Mouse (Mus musculus): ENCODE measurements at regions not wholly inside any gene's neighbourhood (a gene's known extent, or its start where the extent isn't known, plus 50 kb on each side); places are given as distances from the start of the nearest gene placed in this dataset.

GRCm38 (mm10) chr14:105008331-105008730, 168.8 kb downstream of the Rbm26 start:
- Histone ChIP-seq H3K4me3 (ENCODE audit: extremely low read depth, insufficient read depth, insufficient read length) (no peak overlapping the region), H3K4me1 (ENCODE audit: control insufficient read depth, insufficient read depth, insufficient read length) (no peaks in the 10 kb centered on the region), H3K36me3 (ENCODE audit: control insufficient read depth, insufficient read depth, low read length) (no peaks in the 10 kb centered on the region), H3K27ac (ENCODE audit: insufficient read depth, low read length) (no peak overlapping the region), H3K27me3 (ENCODE audit: control insufficient read depth, insufficient read depth, low read length) (no peaks in the 10 kb centered on the region)
- TF ChIP-seq CTCF (IDR thresholded peaks at IDR 0.05; ENCODE audit: extremely low read depth, insufficient read depth, insufficient read length, insufficient replicate concordance) (no peak), POLR2A (IDR thresholded peaks at IDR 0.05; ENCODE audit: low read depth, low read length) (no peak)
- 92% methylated on average over 2 of the region's 2 CpGs for WGBS
- DNase-seq (ENCODE audit: low read depth in 1 of 2, low spot score in 2 of 2) = no peak

GRCm38 (mm10) chr14:104994066-104994465, 183.1 kb downstream of the Rbm26 start:
- no peak overlapping the region for H3K27ac ChIP-seq (ENCODE audit: insufficient read depth, low read length)
- no peak for TF ChIP-seq POLR2A (IDR thresholded peaks at IDR 0.05; ENCODE audit: low read depth, low read length)
- no peak for TF ChIP-seq CTCF (IDR thresholded peaks at IDR 0.05; ENCODE audit: extremely low read depth, insufficient read depth, insufficient read length, insufficient replicate concordance)
- 93% methylated on average over 3 of the region's 3 CpGs for WGBS
- H3K4me1 ChIP-seq (ENCODE audit: control insufficient read depth, insufficient read depth, insufficient read length) = no peaks in the 10 kb centered on the region
- no peaks in the 10 kb centered on the region for H3K27me3 ChIP-seq (ENCODE audit: control insufficient read depth, insufficient read depth, low read length)
- DNase-seq (ENCODE audit: low read depth in 1 of 2, low spot score in 2 of 2) = no peak
- H3K4me3 ChIP-seq (ENCODE audit: extremely low read depth, insufficient read depth, insufficient read length) = no peak overlapping the region
- no peaks in the 10 kb centered on the region for H3K36me3 ChIP-seq (ENCODE audit: control insufficient read depth, insufficient read depth, low read length)

- Histone ChIP-seq H3K4me3 (ENCODE audit: extremely low read depth, insufficient read depth, insufficient read length) (no peak overlapping the region), H3K36me3 (ENCODE audit: control insufficient read depth, insufficient read depth, low read length) (no peaks in the 10 kb centered on the region), H3K4me1 (ENCODE audit: control insufficient read depth, insufficient read depth, insufficient read length) (no peaks in the 10 kb centered on the region), H3K27me3 (ENCODE audit: control insufficient read depth, insufficient read depth, low read length) (no peaks in the 10 kb centered on the region), H3K27ac (ENCODE audit: insufficient read depth, low read length) (no peak overlapping the region)
- 63% methylated on average over 1 of the region's 1 CpGs for WGBS
- TF ChIP-seq CTCF (IDR thresholded peaks at IDR 0.05; ENCODE audit: extremely low read depth, insufficient read depth, insufficient read length, insufficient replicate concordance) (no peak), POLR2A (IDR thresholded peaks at IDR 0.05; ENCODE audit: low read depth, low read length) (no peak)
- DNase-seq (ENCODE audit: low read depth in 1 of 2, low spot score in 2 of 2) = no peak
Measured at GRCm38 (mm10) chr14:104966046-104966445, 211.1 kb downstream of the Rbm26 start.

- Histone ChIP-seq H3K4me3 (ENCODE audit: extremely low read depth, insufficient read depth, insufficient read length) (no peak overlapping the region), H3K4me1 (ENCODE audit: control insufficient read depth, insufficient read depth, insufficient read length) (no peaks in the 10 kb centered on the region), H3K27ac (ENCODE audit: insufficient read depth, low read length) (no peak overlapping the region), H3K27me3 (ENCODE audit: control insufficient read depth, insufficient read depth, low read length) (no peaks in the 10 kb centered on the region), H3K36me3 (ENCODE audit: control insufficient read depth, insufficient read depth, low read length) (no peaks in the 10 kb centered on the region)
- TF ChIP-seq POLR2A (IDR thresholded peaks at IDR 0.05; ENCODE audit: low read depth, low read length) (no peak), CTCF (IDR thresholded peaks at IDR 0.05; ENCODE audit: extremely low read depth, insufficient read depth, insufficient read length, insufficient replicate concordance) (no peak)
- WGBS = 93% methylated on average over 5 of the region's 5 CpGs
- no peak for DNase-seq (ENCODE audit: low read depth in 1 of 2, low spot score in 2 of 2)
Measured at GRCm38 (mm10) chr14:104943450-104943849, 233.7 kb downstream of the Rbm26 start.

GRCm38 (mm10) chr14:104939961-104940360, 237.2 kb downstream of the Rbm26 start:
- no peak for DNase-seq (ENCODE audit: low read depth in 1 of 2, low spot score in 2 of 2)
- H3K4me3 ChIP-seq (ENCODE audit: extremely low read depth, insufficient read depth, insufficient read length) = no peak overlapping the region
- TF ChIP-seq CTCF (IDR thresholded peaks at IDR 0.05; ENCODE audit: extremely low read depth, insufficient read depth, insufficient read length, insufficient replicate concordance) (no peak), POLR2A (IDR thresholded peaks at IDR 0.05; ENCODE audit: low read depth, low read length) (no peak)
- no peak overlapping the region for H3K27ac ChIP-seq (ENCODE audit: insufficient read depth, low read length)
- H3K36me3 ChIP-seq (ENCODE audit: control insufficient read depth, insufficient read depth, low read length) = no peaks in the 10 kb centered on the region
- 93% methylated on average over 15 of the region's 15 CpGs for WGBS
- H3K27me3 ChIP-seq (ENCODE audit: control insufficient read depth, insufficient read depth, low read length) = no peaks in the 10 kb centered on the region
- no peaks in the 10 kb centered on the region for H3K4me1 ChIP-seq (ENCODE audit: control insufficient read depth, insufficient read depth, insufficient read length)

GRCm38 (mm10) chr14:104937083-104937864, 239.9 kb downstream of the Rbm26 start:
- Histone ChIP-seq H3K4me1 (ENCODE audit: control insufficient read depth, insufficient read depth, insufficient read length) (no peaks in the 10 kb centered on the region), H3K36me3 (ENCODE audit: control insufficient read depth, insufficient read depth, low read length) (no peaks in the 10 kb centered on the region), H3K27me3 (ENCODE audit: control insufficient read depth, insufficient read depth, low read length) (no peaks in the 10 kb centered on the region), H3K4me3 (ENCODE audit: extremely low read depth, insufficient read depth, insufficient read length) (no peak overlapping the region), H3K27ac (ENCODE audit: insufficient read depth, low read length) (no peak overlapping the region)
- 33% methylated on average over 10 of the region's 10 CpGs for WGBS
- DNase-seq (ENCODE audit: low read depth in 1 of 2, low spot score in 2 of 2) = no peak
- TF ChIP-seq CTCF (IDR thresholded peaks at IDR 0.05; ENCODE audit: extremely low read depth, insufficient read depth, insufficient read length, insufficient replicate concordance) (no peak), POLR2A (IDR thresholded peaks at IDR 0.05; ENCODE audit: low read depth, low read length) (no peak)

GRCm38 (mm10) chr14:104935956-104936355, 241.2 kb downstream of the Rbm26 start:
- DNase-seq (ENCODE audit: low read depth in 1 of 2, low spot score in 2 of 2) = no peak
- no peak overlapping the region for H3K27ac ChIP-seq (ENCODE audit: insufficient read depth, low read length)
- TF ChIP-seq CTCF (IDR thresholded peaks at IDR 0.05; ENCODE audit: extremely low read depth, insufficient read depth, insufficient read length, insufficient replicate concordance) (no peak), POLR2A (IDR thresholded peaks at IDR 0.05; ENCODE audit: low read depth, low read length) (no peak)
- H3K4me3 ChIP-seq (ENCODE audit: extremely low read depth, insufficient read depth, insufficient read length) = no peak overlapping the region
- WGBS = 88% methylated on average over 11 of the region's 11 CpGs
- H3K36me3 ChIP-seq (ENCODE audit: control insufficient read depth, insufficient read depth, low read length) = no peaks in the 10 kb centered on the region
- H3K27me3 ChIP-seq (ENCODE audit: control insufficient read depth, insufficient read depth, low read length) = no peaks in the 10 kb centered on the region
- no peaks in the 10 kb centered on the region for H3K4me1 ChIP-seq (ENCODE audit: control insufficient read depth, insufficient read depth, insufficient read length)

Data from spleen, adult 2 months (tissue).